Mouse (Mus musculus): Measurements from ENCODE around the gene Cep170.
"Not testable (repeated sequence)": the region's sequence is repeated elsewhere in the genome, so short reads cannot be mapped to it uniquely, and the experiment has no call there.

Cep170 gene

DNA sequence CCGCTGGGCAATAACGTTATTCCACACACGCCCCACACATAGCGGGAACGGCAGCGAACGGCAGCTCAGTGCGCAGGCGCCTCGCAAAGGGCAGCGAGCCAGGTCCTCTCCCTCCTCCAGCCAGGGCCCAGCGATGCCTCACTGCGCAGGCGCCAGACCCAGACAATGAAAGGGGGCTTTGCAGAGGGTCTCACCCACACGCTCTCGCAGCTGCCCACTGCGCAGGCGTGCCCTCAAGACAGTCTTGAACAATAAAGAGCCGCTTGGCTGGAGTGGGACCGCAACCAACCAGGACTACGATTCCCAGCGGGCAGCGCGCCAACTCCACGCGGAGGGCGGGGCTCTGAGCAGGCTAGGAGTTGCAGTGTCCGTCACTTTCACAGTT is at the start of gene Cep170:
Gene Cep170 (minus strand): TSS at position 32 of the 385 bp plus-strand sequence.
- peak; percentile 98 to 99 for DNase-seq (ENCODE audit: low spot score in 2 of 2)

GRCm38 (mm10) chr1:176861981-176862644 is 48.2 kb upstream of the Cep170 start:
- DNase-seq (ENCODE audit: low spot score in 2 of 2) = peak in 1 of 2 experiments; percentile 76

DNA sequence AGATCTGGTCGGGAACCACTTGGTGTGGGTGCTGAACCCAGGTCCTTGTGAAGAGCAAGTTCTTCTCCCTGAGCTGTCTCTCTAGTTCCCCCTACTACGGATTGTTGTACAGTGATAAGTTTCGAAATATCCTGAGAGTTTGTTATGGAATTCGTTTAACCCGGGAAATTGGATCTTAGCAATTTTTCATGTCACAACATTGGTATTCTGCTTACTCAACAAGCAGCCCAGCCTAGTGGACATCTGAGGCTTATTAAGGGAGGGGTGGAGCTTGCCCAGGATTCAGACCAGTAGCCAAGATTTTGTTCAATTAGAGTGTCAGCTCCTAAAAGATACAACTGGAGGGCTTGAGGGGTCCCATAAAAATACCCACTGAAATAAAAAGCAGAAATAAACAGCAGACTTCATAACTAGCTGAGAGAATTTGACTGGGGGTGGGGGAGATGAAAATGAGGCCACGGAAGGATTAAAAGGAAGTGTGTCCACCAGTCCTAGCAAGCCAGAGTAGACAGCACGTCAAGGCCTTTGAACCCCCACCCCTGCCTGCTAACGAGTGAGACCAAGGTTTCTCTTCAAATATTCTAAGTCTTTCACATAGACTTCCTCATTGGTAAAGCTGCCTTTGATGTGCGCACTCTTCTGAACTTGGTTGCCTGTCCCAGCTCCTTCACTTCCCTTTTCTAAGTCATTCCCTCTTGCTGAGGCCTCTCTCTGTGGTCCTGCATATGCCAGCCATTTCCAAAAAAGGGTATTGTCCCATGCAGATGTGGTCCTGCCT is 39.1 kb upstream of the Cep170 start:
- DNase-seq (ENCODE audit: low spot score in 2 of 2) = no peak

GRCm38 (mm10) chr1:176851401-176851800 is 37.5 kb upstream of the Cep170 start:
- no peak for DNase-seq (ENCODE audit: low spot score in 2 of 2)

DNA sequence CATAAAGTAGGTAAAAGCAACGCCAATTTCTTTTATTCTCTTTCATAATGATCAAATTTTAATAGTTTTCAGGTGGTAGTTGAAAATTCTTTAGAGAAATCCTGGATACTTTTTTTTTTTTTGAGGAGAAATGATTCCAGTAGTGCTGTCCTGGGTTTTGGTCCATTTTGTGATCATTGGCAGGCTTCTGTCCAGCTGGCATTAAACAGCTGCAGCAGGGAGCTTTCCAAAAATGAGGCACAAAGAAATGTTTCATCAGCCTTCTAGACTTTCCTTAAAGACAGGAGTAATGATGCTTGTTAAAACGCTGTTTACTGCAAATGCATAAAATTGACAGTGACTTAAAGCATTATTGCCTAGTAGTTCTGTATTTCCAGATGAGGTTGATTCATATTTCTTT is 35.5 kb upstream of the Cep170 start:
- DNase-seq (ENCODE audit: low spot score in 2 of 2) = no peak

- DNase-seq (ENCODE audit: low spot score in 2 of 2) = no peak
Observed at GRCm38 (mm10) chr1:176848613-176849290, 34.9 kb upstream of the Cep170 start.

DNA sequence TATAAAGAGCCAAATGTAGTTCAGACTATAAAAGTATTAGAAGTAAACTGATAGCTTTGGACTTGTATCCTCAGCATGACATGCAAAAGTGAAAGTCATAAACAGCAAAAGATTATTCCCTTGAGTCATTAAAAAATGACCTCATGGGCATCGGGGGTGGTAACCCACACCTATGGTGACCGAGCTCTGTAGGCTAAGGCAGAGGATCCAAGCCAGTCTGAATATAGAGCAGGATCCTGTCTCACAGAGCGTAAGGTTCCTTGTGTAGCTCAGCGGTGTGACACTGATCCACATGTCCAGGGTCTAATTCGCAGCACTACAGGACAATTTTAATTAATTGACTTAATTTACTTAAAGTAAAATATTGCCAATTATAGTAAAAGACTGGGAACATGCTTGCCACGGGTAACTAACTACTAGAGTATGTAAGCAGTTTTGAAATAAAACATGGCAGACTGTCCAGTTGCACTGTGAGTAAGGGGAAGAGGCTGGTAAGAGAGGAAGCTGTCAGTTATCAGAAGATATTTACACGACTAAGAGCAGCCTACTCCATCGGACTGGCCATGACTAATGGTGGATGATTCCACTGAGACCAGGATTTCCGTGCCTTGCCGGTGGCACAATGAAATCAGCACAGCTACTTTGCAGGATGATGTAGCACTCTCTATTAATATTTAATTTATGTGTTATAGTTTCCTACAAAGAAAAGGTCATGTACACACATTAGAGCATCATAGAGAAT is 33.4 kb upstream of the Cep170 start:
- DNase-seq (ENCODE audit: low spot score in 2 of 2) = no peak

DNA sequence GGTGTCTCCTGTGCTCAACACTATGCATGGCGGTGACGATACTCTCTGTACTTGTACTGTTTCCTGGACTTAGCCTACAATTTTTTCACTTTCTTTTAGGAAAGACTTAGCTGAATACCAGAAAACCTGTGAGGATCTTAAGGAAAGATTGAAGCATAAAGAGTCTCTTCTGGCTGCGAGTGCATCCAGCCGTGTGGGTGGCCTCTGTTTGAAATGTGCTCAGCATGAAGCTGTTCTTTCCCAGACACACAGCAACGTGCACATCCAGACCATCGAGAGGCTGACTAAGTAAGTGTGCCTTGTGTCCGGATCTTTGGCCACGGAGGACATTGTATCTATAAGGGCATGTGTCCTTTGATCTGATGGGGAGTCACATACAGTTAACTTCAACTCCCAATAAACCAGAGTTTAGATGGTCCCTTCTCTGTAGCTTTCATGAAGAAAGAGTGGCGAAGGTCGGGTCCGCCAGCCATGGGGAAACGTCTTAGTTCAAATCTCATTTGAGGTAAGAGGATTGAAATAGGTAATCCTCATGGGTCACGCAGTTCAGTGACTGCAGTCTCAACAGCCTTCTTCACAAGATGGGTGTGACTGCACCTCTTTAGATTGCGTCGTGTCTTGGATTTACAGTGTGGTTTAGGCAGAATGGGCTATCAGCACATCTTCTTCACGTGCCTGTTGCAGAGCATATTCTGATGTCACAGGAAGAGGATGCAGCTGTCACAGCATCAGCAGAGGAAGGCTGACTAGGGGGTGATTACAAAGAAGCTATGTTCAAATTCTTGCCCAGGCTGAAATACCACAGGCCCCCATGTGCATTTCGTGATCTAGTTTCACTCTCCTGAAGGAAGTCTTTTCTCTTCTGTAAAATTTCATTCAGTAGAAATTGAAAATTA is 31.5 kb upstream of the Cep170 start:
- DNase-seq (ENCODE audit: low spot score in 2 of 2) = no peak

DNA sequence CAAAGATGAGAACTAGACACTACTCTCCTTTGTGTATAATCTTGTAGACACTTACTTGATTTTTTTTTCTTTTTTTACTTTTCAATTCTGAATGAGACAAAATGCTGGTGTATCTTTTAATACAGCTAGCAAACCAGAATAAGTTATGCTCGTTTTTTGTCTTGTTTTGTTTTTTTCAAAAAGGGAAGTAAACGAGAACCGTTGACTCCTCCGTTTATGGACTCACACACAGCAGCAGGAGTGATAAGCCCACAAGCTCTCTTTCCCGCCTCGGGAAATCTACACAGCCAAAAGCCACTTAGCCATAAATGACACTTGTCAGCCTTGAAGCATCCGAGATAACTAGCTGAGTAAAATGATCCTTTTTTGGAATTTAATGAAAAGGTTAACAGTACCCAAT is 22.7 kb upstream of the Cep170 start:
- DNase-seq (ENCODE audit: low spot score in 2 of 2) = not testable (repeated sequence)

GRCm38 (mm10) chr1:176835501-176836294 is 21.8 kb upstream of the Cep170 start:
- no peak for DNase-seq (ENCODE audit: low spot score in 2 of 2)

- DNase-seq (ENCODE audit: low spot score in 2 of 2) = no peak
Observed at GRCm38 (mm10) chr1:176834880-176835279, 21.0 kb upstream of the Cep170 start.

GRCm38 (mm10) chr1:176833948-176834347 is 20.1 kb upstream of the Cep170 start:
- no peak for DNase-seq (ENCODE audit: low spot score in 2 of 2)

DNA sequence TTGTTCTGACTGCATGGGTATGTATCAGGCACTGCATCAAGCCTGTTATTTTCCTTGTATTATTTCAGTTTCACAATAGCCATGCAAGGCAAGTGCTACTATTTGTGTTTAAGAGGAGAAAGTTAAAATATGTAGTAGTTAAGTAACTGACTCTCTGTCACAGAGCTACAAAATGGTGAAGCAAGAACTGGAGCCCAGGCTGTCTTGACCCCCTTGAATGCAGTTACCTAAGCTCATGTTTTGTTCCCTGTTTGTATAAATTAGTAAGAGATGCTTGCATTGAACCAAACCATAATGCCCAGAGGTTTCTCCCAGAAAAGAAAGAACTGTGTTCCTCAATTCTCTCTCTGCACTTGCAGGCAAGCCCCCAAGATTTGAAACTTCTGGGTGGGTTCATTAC is 19.4 kb upstream of the Cep170 start:
- no peak for DNase-seq (ENCODE audit: low spot score in 2 of 2)

- no peak for DNase-seq (ENCODE audit: low spot score in 2 of 2)
Observed at GRCm38 (mm10) chr1:176832607-176833006, 18.7 kb upstream of the Cep170 start.

- DNase-seq (ENCODE audit: low spot score in 2 of 2) = no peak
Observed at GRCm38 (mm10) chr1:176832071-176832470, 18.2 kb upstream of the Cep170 start.

DNA sequence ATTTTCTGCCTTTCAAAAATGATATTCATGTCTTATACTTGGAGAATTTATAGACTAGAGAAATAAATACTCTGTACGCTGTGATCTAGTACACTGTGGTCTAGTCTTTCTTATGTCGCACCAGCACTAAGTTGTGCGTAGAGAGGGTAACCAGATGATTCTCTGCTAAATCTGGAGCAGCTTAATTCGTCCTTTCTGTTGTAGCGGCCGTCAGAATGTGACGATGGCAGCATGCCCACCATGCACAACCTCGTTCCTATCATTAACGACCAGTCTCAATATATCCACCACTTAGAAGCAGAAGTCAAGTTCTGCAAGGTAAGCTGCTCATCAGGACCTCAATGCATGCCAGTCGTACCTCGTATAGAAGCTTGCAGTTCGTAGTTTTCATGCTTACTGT is 14.8 kb upstream of the Cep170 start:
- DNase-seq (ENCODE audit: low spot score in 2 of 2) = no peak

DNA sequence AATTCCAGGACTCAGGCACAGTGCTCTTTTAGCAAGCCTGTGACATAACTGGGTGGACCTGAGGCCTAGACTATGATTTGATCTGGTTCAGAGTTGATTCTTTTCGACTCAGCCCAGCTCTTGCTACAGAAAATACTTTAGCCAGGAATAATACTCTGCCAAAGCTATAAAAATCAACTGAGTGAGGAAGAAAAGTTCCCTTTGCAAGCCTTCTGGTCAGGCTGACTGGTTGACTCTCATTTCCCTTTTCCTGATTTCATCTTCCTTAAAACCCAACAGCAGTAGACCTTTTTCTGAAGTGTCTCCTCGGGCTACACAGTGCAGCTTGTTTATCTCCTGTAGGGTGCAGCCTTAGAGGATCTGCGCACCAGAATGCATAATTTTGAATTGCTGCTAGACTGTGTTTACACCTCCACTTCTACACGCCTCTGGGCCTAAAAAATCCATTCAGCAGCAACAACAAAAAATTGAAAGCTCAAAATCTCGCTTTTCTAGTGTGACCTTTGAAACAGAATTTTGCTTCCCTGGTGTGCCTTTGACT is 14.1 kb upstream of the Cep170 start:
- no peak for DNase-seq (ENCODE audit: low spot score in 2 of 2)

- DNase-seq (ENCODE audit: low spot score in 2 of 2) = no peak
Observed at GRCm38 (mm10) chr1:176827365-176827764, 13.5 kb upstream of the Cep170 start.

DNA sequence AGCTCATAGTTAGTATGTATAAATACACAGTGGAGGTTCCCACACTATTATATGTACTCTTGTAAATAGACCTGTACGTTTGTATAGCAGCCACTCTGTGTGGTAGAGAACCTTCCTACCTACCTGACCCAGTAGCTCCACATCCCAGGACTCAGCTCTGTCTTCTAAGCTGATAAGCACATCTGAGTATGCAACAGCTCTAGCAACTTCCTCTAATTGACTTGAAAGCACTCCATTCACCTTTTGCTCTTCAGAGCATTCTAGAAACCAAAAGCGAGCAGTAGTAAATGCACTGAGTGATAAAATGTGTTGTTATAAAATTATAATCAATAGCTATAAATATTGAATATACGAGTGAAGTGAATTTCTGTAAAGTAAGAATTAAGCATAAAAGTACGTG is 13.1 kb upstream of the Cep170 start:
- no peak for DNase-seq (ENCODE audit: low spot score in 2 of 2)

DNA sequence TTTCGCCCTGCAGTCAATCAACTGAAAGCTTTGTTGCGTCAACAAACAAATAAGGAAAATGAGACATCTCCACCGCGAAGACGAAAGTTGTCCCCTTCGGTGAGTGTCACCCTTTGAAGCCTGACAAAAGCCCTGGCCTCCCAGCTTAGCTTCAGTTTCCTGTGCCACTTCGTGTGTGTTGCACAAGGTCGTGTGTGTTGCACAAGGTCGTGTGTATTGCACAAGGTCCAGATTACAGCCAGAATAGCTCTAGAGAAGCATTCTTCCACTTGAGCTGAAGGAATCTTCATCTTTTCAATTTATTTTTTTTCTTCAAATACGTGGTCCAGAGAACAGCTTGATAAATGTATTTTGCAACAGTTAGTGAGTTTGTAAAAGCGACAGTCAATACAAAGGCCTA is 12.3 kb upstream of the Cep170 start:
- no peak for DNase-seq (ENCODE audit: low spot score in 2 of 2)

All from cerebellum, postnatal 4 days (tissue).